Mouse (Mus musculus) stomach, embryonic 14.5 days (tissue): ENCODE measurements around the gene Slc4a4. TPM values are rescaled to one million over a fixed set of nuclear protein-coding genes. Genes with fewer than 3 reads are reported as not detected.

Source experiments
- ATAC-seq: fragments of 200-750 bp; cut with Nextera tagmentation; 2 replicates; pipeline ENCODE4 v1.8.0; 2017; ENCODE audit warnings: low read depth, moderate TSS enrichment; ENCODE audit not compliant: insufficient number of reproducible peaks, insufficient read depth, low FRiP score
- H3K27ac ChIP-seq: fragments of 300-500 bp; sonication (generic); 2 replicates; pipeline ENCODE4 v1.5.1; 2014; ENCODE audit warnings: mild to moderate bottlenecking, low read length, moderate library complexity, mixed read lengths
- H3K27me3 ChIP-seq: fragments of 300-500 bp; sonication (generic); 2 replicates; pipeline ENCODE4 v1.6.1; 2014; ENCODE audit warnings: low read length, control low read depth, mixed read lengths; ENCODE audit not compliant: control insufficient read depth, insufficient read depth
- H3K36me3 ChIP-seq: fragments of 300-500 bp; sonication (generic); 2 replicates; pipeline ENCODE4 v1.6.1; 2014; ENCODE audit warnings: mild to moderate bottlenecking, control low read depth, low read length, moderate library complexity, mixed read lengths; ENCODE audit not compliant: control insufficient read depth, insufficient read depth
- H3K4me1 ChIP-seq: fragments of 300-500 bp; sonication (generic); 2 replicates; pipeline ENCODE4 v1.6.1; 2014; ENCODE audit warnings: low read length, control low read depth, mixed read lengths; ENCODE audit not compliant: control insufficient read depth, insufficient read depth
- H3K4me2 ChIP-seq: fragments of 300-500 bp; sonication (generic); replicated peaks from 2 replicates; pipeline ENCODE4 v1.6.1; 2014; ENCODE audit warnings: low read depth, low read length, control low read depth
- H3K4me3 ChIP-seq: fragments of 300-500 bp; sonication (generic); 2 replicates; pipeline ENCODE4 v1.5.1; 2014; ENCODE audit warnings: low read depth, low read length, control low read depth
- H3K9ac ChIP-seq: fragments of 300-500 bp; sonication (generic); replicated peaks from 2 replicates; pipeline ENCODE4 v1.6.1; 2014; ENCODE audit warnings: low read depth, mild to moderate bottlenecking, control low read depth, low read length, moderate library complexity, mixed read lengths
- H3K9me3 ChIP-seq: fragments of 300-500 bp; sonication (generic); 2 replicates; pipeline ENCODE4 v1.6.1; 2016; ENCODE audit warnings: low read depth, low read length, control low read depth; ENCODE audit not compliant: control insufficient read depth
- WGBS: fragments of 180-500 bp; shearing (Covaris S2); extraction: QIAGEN DNeasy Blood & Tissue Kit; methylation state at CpG from one replicate; pipeline ENCODE4 v1.1.7; 2014; 5-methylcytosine and 5-hydroxymethylcytosine counted together
- polyA plus RNA-seq: library from polyadenylated mRNA; unstranded; fragments of >200 nt; fragmentation: Nextera tagmentation; extraction: Ambion mirVana; gene quantifications from 2 replicates; pipeline ENCODE4 v1.2.1, GENCODE M21; 2014

Gene Slc4a4
- polyA plus RNA-seq, 1 experiment from 2014 or later: 5.1 TPM

DNA sequence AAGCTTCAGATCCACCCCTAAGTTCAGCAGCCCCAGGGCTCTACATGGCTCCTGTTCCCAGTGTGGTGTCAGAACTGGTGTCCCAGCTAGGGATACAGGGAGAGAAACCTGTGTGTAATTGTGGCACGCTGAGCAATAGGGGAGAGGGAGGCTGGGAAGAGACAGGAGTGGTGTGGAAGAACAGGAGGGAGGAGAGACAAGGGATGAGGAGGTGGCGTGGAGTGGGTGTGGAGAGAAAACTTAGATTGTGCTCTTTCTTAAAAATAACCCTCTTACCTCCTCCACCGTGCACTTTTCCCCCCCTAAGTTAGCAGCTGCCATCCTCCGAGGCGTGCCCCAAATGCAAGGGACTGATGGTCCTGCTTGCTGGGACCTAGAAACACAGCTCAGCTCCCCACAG, 72.3 kb downstream of the Slc4a4 start:
- no peaks in the 10 kb centered on the region for H3K9me3 ChIP-seq
- no peak for ATAC-seq
- H3K9ac ChIP-seq: no peak overlapping the region
- H3K27me3 ChIP-seq: no peaks in the 10 kb centered on the region
- no peaks in the 10 kb centered on the region for H3K36me3 ChIP-seq
- 88% methylated on average over 5 of the region's 5 CpGs for WGBS
- no peaks in the 10 kb centered on the region for H3K4me1 ChIP-seq
- H3K4me2 ChIP-seq: no peak overlapping the region
- H3K27ac ChIP-seq: no peak overlapping the region
- no peak overlapping the region for H3K4me3 ChIP-seq

- H3K4me2 ChIP-seq: no peak overlapping the region
- no peaks in the 10 kb centered on the region for H3K9me3 ChIP-seq
- no peaks in the 10 kb centered on the region for H3K4me1 ChIP-seq
- no peaks in the 10 kb centered on the region for H3K36me3 ChIP-seq
- no peaks in the 10 kb centered on the region for H3K27me3 ChIP-seq
- no peak overlapping the region for H3K9ac ChIP-seq
- no peak overlapping the region for H3K4me3 ChIP-seq
- no peak overlapping the region for H3K27ac ChIP-seq
- no peak for ATAC-seq
- 81% methylated on average over 6 of the region's 6 CpGs for WGBS
These were observed 72.8 kb downstream of the Slc4a4 start for GRCm38 (mm10) chr5:88959412-88959811.

GRCm38 (mm10) chr5:88960342-88961105, 73.9 kb downstream of the Slc4a4 start:
- H3K27me3 ChIP-seq: no peaks in the 10 kb centered on the region
- no peaks in the 10 kb centered on the region for H3K9me3 ChIP-seq
- no peak overlapping the region for H3K9ac ChIP-seq
- no peak overlapping the region for H3K4me3 ChIP-seq
- H3K4me2 ChIP-seq: no peak overlapping the region
- 85% methylated on average over 5 of the region's 5 CpGs for WGBS
- H3K27ac ChIP-seq: no peak overlapping the region
- no peak for ATAC-seq
- H3K36me3 ChIP-seq: no peaks in the 10 kb centered on the region
- H3K4me1 ChIP-seq: no peaks in the 10 kb centered on the region

- Histone ChIP-seq H3K4me3 (no peak overlapping the region), H3K9me3 (no peaks in the 10 kb centered on the region), H3K4me2 (no peak overlapping the region), H3K4me1 (no peaks in the 10 kb centered on the region), H3K36me3 (no peaks in the 10 kb centered on the region), H3K27ac (no peak overlapping the region), H3K27me3 (no peaks in the 10 kb centered on the region), H3K9ac (no peak overlapping the region)
- no peak for ATAC-seq
- WGBS: 50% methylated on average over 7 of the region's 7 CpGs
These were observed 74.7 kb downstream of the Slc4a4 start for GRCm38 (mm10) chr5:88961351-88961761.

- Histone ChIP-seq H3K4me2 (no peak overlapping the region), H3K4me3 (no peak overlapping the region), H3K36me3 (no peaks in the 10 kb centered on the region), H3K27me3 (no peaks in the 10 kb centered on the region), H3K27ac (no peak overlapping the region), H3K9ac (no peak overlapping the region), H3K9me3 (no peaks in the 10 kb centered on the region), H3K4me1 (no peaks in the 10 kb centered on the region)
- WGBS: 76% methylated on average over 6 of the region's 6 CpGs
- no peak for ATAC-seq
These were observed 78.2 kb downstream of the Slc4a4 start for GRCm38 (mm10) chr5:88964685-88965290.

GRCm38 (mm10) chr5:88966507-88966906, 79.9 kb downstream of the Slc4a4 start:
- no peaks in the 10 kb centered on the region for H3K4me1 ChIP-seq
- no peak overlapping the region for H3K4me3 ChIP-seq
- 89% methylated on average over 4 of the region's 4 CpGs for WGBS
- H3K4me2 ChIP-seq: no peak overlapping the region
- no peaks in the 10 kb centered on the region for H3K27me3 ChIP-seq
- no peaks in the 10 kb centered on the region for H3K9me3 ChIP-seq
- no peak overlapping the region for H3K9ac ChIP-seq
- H3K27ac ChIP-seq: no peak overlapping the region
- ATAC-seq: no peak
- no peaks in the 10 kb centered on the region for H3K36me3 ChIP-seq

GRCm38 (mm10) chr5:88968923-88969639, 82.5 kb downstream of the Slc4a4 start:
- no peak for ATAC-seq
- no peaks in the 10 kb centered on the region for H3K9me3 ChIP-seq
- no peak overlapping the region for H3K9ac ChIP-seq
- no peaks in the 10 kb centered on the region for H3K27me3 ChIP-seq
- WGBS: 24% methylated on average over 11 of the region's 11 CpGs
- H3K4me3 ChIP-seq: no peak overlapping the region
- H3K36me3 ChIP-seq: no peaks in the 10 kb centered on the region
- H3K4me2 ChIP-seq: no peak overlapping the region
- no peak overlapping the region for H3K27ac ChIP-seq
- H3K4me1 ChIP-seq: no peaks in the 10 kb centered on the region

DNA sequence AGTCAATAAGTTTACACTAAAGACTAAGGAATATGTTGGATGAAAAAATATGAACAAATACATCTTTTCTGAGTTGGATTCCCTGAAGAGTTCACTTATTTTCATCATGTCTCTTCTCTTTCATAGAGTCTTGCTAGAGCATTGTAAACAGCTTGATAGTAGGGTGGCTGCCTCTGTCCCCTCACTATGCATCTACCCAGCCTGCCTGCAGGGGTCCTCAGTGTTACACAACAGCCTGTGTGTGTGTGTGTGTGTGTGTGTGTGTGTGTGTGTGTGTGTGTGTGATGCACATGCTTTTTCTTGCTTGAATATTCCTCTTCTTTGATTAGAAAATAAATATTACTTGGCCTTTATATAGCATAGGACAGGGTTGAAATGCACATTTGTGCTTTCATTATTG, 84.9 kb downstream of the Slc4a4 start:
- H3K27me3 ChIP-seq: no peaks in the 10 kb centered on the region
- no peak overlapping the region for H3K4me2 ChIP-seq
- H3K9ac ChIP-seq: no peak overlapping the region
- H3K9me3 ChIP-seq: no peaks in the 10 kb centered on the region
- no peak overlapping the region for H3K27ac ChIP-seq
- no peak overlapping the region for H3K4me3 ChIP-seq
- H3K4me1 ChIP-seq: no peaks in the 10 kb centered on the region
- ATAC-seq: no peak
- no peaks in the 10 kb centered on the region for H3K36me3 ChIP-seq
